Mouse (Mus musculus) adrenal gland, adult 18-20 months (tissue): ENCODE data around the gene Engase. TPM values are rescaled to one million over a fixed set of nuclear protein-coding genes. Genes with fewer than 3 reads are reported as not detected.

Experiments used
- DNase-seq, 2 experiments: peaks; one replicate each; pipeline ENCODE4 v3.0.0; 2021 to 2022; ENCODE audit warnings: low spot score in 2 of 2
- total RNA-seq, 2 experiments: library from RNA; stranded (reverse); gene quantifications; 1 replicate in 1 of 2; 2 replicates in 1 of 2; pipeline ENCODE4 v1.2.3; 2021

Engase gene
- total RNA-seq, 2 experiments from 2014 or later, result 7.3 to 12.4 TPM

DNA sequence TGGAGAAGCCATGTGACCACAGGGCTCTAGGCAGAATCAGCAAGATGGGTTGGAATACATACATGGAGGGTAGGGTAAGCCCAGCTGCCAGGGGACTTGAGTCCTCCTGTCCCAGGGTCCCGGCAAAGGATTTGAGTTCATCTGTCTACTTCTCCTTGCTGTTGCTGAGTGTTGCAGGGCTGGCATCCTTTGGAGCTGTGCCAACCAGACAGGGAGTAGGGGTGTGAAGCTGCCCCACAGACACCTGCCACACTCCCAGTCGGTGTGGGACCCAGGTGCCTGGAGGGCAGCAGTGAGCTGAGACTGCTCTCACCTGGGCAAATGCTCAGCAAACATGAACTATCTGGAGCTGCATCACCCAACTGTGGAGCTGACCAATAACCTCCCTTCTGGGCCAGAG is 44.3 kb downstream of the Engase start:
- DNase-seq, result no peak

DNA sequence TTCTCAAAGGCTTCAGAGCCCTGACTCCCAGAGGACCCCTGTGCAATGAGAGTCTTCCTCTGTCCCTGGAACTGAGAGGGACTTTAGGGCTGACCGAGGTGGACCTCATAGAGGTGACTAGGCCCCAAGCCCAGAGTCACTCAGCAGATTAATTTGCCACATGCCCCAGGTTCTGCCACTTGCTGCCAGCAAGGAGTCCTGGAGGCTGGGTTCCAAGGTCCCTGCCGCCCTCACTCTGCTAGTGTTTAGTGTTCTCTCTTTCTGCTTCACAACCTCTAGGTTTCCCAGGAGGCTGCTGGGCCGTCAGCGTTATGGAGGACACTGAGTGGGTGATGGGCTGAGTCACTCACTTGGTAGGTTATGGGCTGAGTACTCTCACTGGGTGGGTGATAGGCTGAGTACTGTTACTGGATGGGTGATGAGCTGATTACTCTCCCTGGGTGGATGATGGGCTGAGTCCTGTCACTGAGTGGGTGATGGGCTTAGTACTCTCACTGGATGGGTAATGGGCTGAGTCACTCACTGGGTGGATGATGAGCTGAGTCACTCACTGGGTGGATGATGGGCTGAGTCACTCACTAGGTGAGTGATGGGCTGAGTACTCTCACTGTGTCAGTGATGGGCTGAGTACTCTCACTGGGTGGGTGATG is 47.0 kb downstream of the Engase start:
- DNase-seq, result no peak

DNA sequence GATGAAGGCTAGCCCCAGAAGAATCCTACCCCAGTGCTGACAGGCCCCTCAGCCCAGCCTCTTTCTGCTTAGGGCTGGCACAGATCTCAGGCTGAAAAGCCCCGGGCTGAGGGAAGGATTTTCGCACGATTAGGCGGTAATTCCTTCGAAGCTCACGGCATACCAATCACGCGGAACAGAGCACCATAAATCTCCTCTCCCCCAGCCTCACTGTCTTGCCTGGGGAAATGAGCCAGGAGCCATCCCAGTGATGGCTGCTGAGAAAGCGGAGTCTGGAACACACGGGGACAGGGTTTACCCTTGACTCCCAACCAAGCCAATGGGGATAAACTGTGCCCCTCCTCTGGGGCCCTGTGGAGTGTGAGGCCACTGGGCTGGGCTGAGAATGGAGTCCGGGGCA is 48.4 kb downstream of the Engase start:
- no peak for DNase-seq

DNA sequence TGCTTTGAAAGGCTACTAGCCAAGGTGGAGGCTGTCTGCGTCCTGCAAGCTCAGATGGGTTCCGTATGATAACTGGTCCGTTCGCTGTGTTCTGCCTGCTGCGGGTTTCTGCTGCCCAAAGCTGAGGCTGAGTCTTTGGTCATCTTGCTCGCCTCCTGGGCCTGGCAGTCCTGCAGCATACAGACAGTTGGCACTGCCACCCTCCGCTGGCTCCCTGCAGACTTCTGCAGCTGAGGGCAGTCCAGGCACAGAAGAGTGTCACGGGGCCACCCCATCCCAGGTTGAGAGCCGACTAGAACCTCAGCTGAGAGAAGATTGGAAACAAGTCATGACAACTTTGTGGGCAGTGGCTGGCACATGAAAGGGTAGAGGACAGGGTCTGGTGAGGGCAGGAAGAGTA is 52.1 kb downstream of the Engase start:
- DNase-seq, result no peak

DNA sequence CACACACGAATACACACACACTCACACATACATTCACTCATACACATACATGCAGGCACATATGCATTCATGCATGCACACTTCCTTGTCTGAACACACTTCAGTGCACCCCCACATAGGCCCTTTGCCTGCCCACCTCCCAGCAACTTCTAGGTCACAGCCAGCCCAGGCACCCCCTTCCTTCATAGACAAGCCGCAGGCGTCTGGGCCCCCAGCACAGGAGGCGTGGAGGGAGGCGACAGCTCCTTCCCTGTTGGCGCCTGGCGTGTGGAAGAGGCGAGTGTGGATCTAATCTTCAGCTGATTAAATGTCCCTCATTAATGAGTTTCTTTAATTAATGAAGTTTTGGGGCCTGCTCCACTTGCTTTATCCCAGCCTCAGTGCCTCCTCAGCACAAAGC is 53.7 kb downstream of the Engase start:
- DNase-seq, result no peak

DNA sequence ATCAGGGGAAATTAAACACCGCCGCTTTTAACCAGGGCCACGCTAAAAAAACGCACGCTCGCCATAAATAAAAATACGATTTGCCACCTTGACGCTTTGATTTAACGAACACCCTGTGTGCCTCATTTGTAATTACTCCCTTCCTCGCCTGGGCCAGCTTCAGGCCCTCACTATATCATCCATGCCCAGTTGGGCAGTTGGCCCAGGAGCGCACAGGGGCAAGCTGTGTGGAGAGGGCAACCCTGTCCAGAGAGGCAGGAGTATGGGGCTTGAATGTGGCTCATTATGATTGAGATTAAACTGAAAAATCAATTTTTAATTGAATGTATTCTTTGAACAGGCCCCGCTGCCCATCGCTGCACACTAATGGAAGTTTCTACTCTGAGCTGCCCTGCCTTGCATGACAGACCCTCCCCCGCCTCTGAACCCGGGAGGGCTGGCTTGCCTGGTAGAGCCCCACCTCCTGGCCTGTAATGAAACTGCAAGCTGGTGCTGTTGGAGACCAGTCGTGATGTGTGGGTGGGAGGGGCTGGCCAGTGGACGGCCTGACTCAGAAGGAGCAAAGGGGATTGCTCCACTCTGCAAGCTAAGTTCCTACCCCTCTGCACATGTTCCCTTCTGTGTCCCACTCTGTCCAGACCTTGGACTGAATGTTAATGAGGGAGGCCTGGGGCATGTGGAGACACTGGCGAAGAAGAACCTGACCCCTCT is 57.9 kb downstream of the Engase start:
- peak in 1 of 2 experiments; percentile 12 for DNase-seq

DNA sequence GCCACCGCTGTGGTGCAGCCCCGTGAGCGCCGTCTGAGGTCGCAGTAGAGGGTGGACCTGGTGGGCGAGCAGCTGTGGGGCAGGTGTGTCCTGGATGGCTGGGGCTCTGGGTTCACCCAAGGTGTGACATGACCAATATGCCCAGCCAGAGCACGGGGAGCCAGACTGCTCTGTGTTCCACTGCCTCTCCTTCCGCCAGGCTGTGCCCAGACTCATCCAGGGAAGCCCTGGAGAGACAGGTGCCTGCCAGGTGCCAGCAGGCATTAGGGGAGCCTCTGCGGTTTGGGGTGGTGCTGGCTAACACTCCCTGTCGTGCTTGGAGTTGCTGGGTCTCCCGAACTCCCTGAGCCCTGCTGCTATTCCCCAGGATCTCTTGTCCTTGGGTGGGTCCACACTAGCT is 61.4 kb downstream of the Engase start:
- no peak for DNase-seq

Other genes starting within 250 kb of the Engase start
- gene Cyth1, start 228.2 kb upstream of the Engase start, total RNA-seq, result 10 to 100 TPM; 29.4 to 32.2 TPM
- gene Usp36, start 186.6 kb upstream of the Engase start, total RNA-seq, result 10 to 100 TPM; 24.5 to 25.5 TPM
- under 1 TPM; 0.20 to 0.96 TPM for gene Cep295nl, start 134.3 kb upstream of the Engase start, total RNA-seq
- gene Timp2, start 121.1 kb upstream of the Engase start, total RNA-seq, result 100 to 1,000 TPM in 1 of 2 experiments, 10 to 100 TPM in 1; 95.5 to 246 TPM
- 100 to 1,000 TPM in 1 of 2 experiments, 10 to 100 TPM in 1; 92.6 to 128 TPM for gene Lgals3bp, start 74.7 kb upstream of the Engase start, total RNA-seq
- 10 to 100 TPM; 30.1 to 33.1 TPM for gene Cant1, start 57.7 kb upstream of the Engase start, total RNA-seq
- 10 to 100 TPM; 15.9 to 17.2 TPM for gene C1qtnf1, start 48.6 kb upstream of the Engase start, total RNA-seq